Mouse (Mus musculus) gastrocnemius, postnatal 36 days (tissue): ENCODE results near the gene Tcf15. TPM values are rescaled to one million over a fixed set of nuclear protein-coding genes. Genes with fewer than 3 reads are reported as not detected.
A peak's percentile ranks its signal among the peaks of the same experiment; 100 is the strongest.

Experiments used
- DNase-seq, 2 experiments: peaks; one replicate each; pipeline ENCODE4 v3.0.0; 2022
- intact Hi-C: fragments of 180-260 bp; cut with DNase I; formaldehyde crosslinking; loops from one replicate; pipeline ENCODE4 v1.15.1; 2025
- long read RNA-seq, 2 experiments: library from polyadenylated mRNA; stranded (forward); transcript quantifications; one replicate each; pipeline ENCODE4 v2.0.0; 2021
- total RNA-seq, 2 experiments: library from RNA; stranded (reverse); gene quantifications; 2 replicates each; pipeline ENCODE4 v1.2.3; 2021

Tcf15 gene
- total RNA-seq, result 10 to 100 TPM; 15.7 to 17.4 TPM
- long read RNA-seq, experiment 1, transcript Tcf15-201 (2 exons, 980 nt), result major isoform, 53 of 57 reads
- long read RNA-seq, experiment 1, partial matches to known transcripts, result 3 of 57 reads
- long read RNA-seq, experiment 1, other reads (novel, unspliced or antisense), result 1 of 57 reads
- long read RNA-seq, experiment 2, transcript Tcf15-201 (2 exons, 980 nt), result major isoform, 41 of 48 reads
- long read RNA-seq, experiment 2, partial matches to known transcripts, result 7 of 48 reads
- long read RNA-seq, experiment 2, other reads (novel, unspliced or antisense), result 0 of 48 reads

DNA sequence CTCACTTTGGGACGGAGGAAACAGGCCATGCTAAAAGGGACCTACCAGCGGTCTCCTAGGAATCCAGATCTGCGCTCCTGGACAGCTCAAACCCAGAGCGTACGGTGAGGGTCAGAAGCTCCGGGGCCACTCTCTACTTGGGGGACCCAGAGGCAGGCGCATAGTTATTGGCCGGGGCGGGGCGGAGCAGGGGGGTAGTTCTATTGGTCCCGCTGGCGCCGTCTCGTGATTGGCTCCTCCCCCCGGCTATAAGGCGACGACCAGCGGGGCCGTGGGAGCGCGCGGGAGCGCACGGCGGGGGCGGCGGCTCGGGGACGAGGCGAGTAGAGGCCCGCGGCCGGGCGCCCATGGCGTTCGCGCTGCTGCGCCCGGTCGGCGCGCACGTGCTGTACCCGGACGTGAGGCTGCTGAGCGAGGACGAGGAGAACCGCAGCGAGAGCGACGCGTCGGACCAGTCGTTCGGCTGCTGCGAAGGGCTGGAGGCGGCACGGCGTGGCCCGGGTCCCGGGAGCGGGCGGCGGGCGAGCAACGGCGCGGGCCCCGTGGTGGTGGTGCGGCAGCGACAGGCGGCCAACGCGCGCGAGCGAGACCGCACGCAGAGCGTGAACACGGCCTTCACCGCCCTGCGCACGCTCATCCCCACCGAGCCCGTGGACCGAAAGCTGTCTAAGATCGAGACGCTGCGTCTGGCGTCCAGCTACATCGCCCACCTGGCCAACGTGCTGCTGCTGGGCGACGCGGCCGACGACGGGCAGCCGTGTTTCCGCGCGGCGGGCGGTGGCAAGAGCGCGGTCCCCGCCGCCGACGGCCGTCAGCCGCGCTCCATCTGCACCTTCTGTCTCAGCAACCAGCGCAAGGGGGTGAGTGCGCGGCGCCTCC lies at the start of gene Tcf15:
TSS of gene Tcf15 (plus strand) at position 283 of the 879 bp plus-strand sequence.
- intact Hi-C loops, result loop anchor here (5.0 kb wide), 1 partner anchor 49 kb away; no protein-coding TSS in a partner anchor
- peak; percentile 62 to 77 for DNase-seq

DNA sequence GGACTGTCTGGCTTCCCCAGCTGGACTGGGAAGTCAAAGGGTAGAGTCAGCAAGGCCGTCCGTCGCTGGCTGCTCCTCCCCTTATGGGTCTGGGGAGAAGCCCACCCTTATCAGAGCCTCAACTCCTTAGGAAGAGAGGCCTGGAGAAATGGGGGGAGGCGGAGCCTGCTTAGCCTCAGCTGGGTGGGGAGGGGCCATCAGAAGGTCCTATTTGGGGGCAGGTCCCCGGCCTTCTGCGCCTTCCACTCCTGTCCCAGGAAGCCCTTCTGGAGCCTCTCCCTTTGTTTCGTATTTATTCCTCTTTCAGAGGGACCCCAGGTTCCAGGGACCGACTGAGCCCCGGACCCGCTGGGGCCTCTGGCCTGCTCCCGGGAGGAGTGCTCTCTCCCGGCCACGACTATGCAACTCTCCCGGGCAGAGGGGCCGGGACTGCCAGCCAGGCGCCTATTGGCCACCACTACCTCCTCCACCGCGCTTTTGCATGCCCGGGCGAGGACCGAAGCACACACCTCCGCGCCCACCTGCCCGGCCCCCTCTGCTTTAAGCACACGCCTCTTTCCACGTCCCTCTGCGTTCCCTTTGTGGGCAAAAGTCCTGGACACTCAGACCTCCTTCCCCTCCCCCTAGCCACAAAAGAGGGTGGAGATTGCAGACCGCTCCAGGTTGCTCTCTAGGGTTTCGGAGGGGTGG lies 48.4 kb upstream of the Tcf15 start:
- no peak for DNase-seq
- intact Hi-C loops, result no loop called here

DNA sequence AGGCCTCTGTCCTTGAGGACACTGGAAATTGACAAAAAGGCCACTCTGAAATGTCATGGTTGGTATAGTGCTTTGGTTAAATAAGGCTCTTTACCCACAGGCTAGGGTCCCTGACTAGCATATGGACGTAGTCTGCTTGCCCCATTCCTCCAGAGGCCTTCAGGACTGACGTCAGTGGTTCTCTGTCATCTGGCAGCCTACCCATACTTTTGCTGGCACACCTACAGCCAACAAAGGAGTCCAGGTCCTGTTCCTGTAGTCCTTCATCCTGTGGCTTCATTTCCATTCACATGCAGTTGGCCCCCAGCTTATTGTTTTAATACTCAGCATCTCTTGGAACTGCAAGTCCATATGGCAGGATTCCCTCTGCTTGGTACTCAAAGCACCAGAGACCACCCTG lies 46.4 kb upstream of the Tcf15 start:
- intact Hi-C loops, result no loop called here
- DNase-seq, result no peak

DNA sequence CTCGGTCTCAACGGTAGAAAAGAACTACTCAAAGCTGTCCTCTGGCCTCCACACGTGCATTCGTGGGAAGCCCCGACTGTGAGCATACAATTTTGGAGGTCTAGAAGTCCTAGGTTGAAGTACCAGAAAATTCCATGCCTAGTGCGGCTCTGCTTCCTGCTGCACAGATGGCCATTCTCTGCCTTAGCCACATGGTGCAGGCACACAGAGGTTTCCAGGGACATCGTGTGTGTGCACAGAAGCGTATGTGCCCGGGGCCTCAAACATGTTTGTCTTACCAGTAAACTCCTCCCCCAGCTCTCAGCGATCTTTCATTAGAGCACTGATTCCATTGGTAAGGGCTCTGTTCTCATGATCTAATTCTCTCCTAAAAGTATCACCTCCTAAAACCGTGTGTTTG lies 45.4 kb upstream of the Tcf15 start:
- intact Hi-C loops, result no loop called here
- no peak for DNase-seq

DNA sequence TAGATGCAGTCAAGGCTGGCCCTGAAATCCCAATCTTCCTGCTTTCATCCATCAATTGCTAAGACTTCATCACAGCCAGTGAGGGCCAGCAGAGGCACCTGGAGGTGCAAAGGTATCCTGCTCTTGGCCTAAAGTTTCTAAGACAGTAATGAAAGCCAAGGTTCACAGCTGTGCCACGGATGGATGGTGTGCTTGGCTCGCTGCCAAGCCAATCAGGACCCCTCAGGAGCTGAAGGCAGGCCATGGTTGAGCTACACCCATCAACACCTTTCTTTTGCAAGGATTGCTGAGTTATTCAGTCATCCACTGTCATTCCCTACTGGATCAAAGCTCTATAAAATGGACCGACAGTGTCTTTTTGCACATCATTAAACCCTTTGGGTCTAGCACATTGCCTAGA lies 43.8 kb upstream of the Tcf15 start:
- intact Hi-C loops, result no loop called here
- DNase-seq, result no peak

DNA sequence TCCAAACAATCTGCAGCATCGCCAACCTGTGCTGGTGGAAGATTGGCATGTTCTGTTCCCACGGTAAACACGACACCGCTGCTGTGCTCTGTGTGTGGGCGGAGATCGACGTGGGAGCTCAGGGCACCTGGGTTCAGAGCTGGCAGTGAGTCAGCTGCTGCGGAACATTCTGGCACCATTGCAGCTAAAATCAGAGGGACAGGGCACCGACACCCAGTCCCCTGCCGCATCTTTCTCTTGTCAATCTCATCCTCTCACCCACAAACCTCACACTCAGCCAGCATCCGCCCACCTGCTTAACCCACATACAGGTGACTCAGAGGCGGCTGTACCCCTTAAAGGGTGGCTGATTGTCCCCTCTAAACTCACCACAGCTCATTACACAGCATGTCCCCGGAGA lies 41.6 kb upstream of the Tcf15 start:
- intact Hi-C loops, result no loop called here
- DNase-seq, result no peak

DNA sequence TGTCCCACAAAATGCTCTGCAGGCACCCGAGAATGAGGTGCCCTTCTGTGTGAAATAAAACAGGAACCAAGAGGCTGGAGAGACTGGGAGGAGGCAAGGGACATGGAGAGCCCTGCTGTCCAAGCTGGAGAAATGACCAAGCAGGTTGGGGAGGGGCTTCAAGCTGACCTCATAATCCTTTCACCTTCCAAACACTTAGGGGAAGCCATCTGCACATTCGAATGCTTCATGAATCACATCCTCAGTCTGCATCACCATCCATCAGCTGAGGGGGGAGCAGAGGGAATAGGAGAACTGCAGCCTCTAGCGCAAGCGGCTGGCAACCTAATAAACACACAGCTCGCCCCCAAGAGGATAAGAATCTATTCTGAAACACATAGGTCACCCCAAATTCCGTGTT lies 41.0 kb upstream of the Tcf15 start:
- DNase-seq, result no peak

DNA sequence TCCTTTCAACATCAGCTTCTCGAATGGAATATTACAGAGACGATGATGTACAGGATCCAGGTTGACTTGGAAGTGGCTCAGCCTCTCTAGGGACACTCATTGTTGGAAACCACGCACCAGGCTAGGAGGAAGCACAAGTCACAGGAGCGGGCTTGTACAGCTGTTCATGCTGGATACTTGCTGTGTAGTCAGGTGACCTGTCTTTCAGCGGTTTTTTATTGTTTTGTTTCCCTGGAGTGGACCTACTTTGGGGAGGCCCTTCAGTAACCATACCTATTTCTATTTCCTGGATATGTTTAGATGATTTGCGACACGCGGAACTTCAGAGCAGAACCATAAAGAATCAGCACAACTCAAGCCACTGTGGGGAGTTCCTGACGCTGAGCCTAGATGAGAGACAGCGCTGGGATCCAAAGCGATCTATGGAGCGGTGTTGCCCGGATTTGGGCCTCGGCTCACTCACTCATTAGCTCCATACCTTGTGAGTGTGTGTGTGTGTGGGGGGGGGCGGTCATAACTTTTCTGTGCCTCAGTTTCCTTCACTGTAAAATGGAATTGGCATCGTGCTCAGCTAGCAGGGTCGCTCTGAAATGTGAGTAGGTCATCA lies 38.5 kb upstream of the Tcf15 start:
- intact Hi-C loops, result loop anchor here (2.0 kb wide), 1 partner anchor 16 kb away; no protein-coding TSS in a partner anchor
- no peak for DNase-seq

More for the DNA sequence above, 41.0 kb upstream of the Tcf15 start:
- intact Hi-C loops, result no loop called here

DNA sequence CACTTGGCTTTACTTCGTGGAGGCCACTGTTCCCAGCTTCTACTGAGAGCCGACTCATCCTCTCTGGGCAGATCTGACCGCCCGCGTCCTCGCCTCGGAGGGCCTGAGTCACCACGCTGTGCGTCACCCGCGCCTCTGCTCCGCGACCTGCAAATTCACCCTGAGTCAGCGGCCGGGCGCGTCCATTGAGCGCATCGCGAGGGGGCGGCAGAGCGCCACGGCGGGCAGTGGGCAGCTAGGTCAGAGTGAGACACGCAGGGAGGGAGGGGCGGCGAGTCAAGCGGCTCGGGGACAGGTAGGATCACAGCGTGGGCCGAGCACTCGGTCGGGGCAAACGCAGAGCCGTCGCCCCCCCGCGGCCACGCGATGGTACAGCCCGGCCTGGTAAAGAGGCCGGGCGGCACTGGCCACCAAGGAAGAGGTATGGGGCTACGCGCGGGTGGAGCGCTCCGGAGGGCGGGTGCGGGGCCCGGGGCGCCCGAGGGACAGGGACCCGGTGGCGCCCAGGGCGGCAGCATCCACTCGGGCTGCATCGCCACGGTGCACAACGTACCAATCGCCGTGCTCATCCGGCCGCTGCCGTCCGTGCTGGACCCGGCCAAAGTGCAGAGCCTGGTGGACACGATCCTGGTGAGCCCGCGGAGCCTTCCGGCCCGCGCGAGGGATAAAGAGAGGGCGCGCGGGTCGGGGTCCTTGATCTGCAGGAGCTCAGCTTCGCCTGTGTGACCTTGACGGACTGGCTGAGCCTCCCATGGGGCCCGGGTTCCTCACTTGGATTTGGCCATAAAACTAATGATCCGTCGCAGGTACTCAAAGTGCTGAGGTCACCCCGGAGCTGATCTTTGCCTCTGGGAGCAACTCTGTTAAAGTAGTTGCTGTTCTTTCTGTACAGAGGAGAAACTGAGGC lies 37.8 kb upstream of the Tcf15 start, which contains the start of gene Srxn1:
TSS of gene Srxn1 (plus strand) at position 199 of the 907 bp plus-strand sequence.
- intact Hi-C loops, result loop anchor here (2.0 kb wide), 1 partner anchor 17 kb away; no protein-coding TSS in a partner anchor
- peak; percentile 87 for DNase-seq

DNA sequence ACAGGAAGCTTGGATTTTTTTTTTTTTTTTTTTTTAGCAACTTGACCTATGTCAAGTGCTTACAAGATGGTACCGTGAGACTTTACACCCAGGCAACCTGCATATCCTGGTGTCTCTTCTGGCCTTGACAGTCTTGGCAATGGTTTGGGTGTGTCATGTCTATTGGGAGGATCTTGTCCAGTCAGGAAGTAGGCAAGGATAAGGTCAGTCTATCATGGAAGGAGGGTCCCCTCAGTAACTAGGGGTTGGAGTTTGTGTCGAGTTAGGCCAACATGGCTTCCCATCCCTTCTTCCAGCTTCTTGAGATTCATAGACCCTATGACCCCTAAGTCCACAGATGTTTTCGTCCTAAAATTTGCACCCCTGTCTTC lies 37.2 kb upstream of the Tcf15 start:
- no peak for DNase-seq
- intact Hi-C loops, result no loop called here

DNA sequence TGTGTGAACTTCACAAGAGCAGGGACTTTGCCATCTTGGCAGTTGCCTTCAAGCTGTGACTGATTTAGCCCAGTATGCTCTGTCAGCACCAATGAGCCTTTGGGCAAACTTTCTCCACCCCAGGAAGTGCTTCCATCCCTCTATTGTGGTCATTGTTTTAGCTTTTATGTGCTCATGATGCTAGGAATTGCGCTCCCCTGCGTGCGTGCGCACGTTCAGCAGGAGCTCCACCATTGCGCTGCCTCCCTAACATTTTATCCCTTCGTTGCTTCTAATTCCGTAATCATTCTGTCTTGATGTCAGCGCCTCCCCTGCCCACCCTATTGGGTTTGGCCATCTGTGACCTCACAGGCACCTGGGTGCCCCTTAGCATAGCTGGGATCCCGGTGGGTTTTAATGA lies 36.8 kb upstream of the Tcf15 start:
- DNase-seq, result no peak
- intact Hi-C loops, result no loop called here

DNA sequence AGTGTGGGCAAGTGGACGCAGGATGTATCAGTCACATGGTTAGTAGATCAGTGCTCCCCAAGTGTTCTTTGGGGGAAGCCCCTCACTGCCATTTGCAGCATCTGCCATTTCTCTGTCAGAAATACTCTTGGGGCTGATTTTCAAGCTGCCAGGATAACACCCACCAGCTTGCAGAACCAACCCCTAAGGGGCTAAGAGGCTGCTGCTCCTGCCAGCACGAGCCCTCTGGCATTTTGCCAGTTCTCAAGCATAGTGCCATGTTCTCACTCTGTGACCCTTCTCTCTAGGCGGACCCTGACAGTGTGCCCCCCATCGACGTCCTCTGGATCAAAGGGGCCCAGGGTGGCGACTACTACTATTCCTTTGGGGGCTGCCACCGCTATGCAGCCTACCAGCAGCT lies 34.7 kb upstream of the Tcf15 start:
- DNase-seq, result no peak
- intact Hi-C loops, result no loop called here

DNA sequence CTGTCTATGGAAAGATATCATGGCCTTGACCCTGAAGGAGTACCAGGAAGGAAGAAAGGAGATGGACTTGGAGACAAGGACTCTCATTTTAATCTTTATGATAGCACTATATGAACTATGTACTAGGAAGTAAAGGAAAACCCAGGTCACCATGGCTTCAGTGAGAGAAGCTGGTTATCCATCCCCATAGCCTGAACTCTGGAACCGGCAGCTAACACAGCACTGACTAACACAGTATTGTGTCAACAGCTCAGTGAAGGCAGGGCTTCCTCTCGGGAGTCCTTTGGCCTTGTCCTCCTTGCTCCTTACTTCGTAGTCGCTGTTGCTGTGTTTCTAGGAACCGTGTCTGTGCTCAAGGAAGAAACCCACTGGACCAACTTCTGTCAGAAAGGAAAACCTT lies 34.0 kb upstream of the Tcf15 start:
- intact Hi-C loops, result no loop called here
- no peak for DNase-seq

DNA sequence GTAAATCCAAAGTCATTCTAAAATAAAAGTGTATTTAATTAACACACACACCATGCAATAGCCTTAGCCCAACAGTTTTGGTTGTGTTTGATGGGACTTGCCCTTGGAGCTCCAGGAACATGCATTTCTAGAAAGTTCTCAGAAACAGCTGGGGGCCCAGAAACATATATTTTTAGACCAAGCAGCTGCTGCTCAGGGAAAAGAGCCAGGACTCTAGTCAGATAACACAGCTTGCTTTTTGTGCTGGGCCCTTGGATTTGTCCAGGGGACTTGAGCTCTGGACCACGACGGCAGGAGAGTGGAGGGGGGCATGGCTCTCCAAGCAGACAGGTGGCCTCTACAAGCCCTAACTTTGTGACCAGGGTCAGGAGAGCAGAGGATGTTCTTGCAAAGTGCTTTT lies 32.0 kb upstream of the Tcf15 start:
- DNase-seq, result no peak
- intact Hi-C loops, result loop anchor here (5.0 kb wide), 1 partner anchor 256 kb away; no protein-coding TSS in a partner anchor

DNA sequence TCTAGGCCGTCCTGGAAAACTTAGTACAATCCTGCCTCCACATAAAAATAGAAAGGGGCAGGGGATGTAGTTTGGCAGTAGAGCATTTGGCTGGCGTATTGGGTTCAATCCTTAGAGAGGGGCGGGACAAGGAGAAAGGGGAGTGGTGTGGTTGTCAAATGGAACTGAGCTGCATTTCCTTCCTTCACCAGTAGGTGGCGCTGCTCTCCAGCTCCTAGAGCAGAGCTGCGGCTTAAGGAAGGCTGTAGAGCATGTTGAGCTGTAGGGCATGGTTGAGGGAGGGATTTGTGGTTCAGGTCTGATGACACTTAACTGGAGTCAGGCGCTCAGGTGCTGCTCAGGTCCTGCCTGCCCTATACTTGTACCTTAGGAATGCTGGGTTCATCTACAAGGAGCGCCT lies 31.4 kb upstream of the Tcf15 start:
- DNase-seq, result peak; percentile 86 to 87

DNA sequence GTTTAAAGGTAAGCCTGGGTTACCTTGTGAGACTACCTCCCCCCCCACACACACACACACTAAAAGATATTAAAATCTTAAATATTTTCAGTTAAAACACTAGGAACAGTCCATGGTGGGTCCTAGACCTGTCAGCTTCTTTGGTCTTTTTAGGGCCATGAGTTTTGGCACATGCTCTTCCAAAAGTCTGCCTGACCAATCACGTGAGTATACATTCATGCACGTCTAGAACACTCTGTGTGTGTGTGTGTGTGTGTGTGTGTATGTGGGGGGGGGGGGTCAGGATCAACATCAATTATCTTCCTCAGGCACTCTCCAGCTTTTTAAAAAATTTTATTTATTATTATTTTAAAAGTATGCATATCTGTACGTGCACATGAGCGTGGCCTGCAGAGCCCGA lies 30.9 kb upstream of the Tcf15 start:
- intact Hi-C loops, result loop anchor here (1.0 to 5.0 kb wide), 2 partner anchors 85 to 255 kb away; no protein-coding TSS in a partner anchor
- no peak for DNase-seq

More for the DNA sequence above, 31.4 kb upstream of the Tcf15 start:
- intact Hi-C loops, result loop anchor here (1.0 to 5.0 kb wide), 2 partner anchors 85 to 255 kb away; no protein-coding TSS in a partner anchor

DNA sequence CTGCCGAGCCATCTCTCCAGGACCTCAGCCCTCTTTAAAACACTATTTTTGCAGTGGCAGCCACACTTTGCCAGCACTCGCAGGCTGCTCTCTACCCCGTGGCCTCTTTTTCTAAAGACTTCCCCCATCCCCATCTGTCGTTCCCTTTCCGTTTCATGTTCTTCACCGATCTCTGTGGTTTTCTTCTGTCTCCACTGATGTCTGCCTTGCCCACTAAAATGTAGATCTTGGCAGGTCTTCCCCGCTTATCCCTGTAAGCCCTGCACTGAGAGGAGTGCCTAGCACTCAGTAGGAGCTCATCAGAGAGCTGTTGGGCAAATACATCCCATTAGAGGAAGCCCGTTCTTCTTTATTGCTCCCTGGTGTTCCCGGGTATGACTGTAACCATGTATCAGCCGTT lies 30.4 kb upstream of the Tcf15 start:
- intact Hi-C loops, result loop anchor here (1.0 to 5.0 kb wide), 2 partner anchors 84 to 254 kb away; no protein-coding TSS in a partner anchor
- no peak for DNase-seq

DNA sequence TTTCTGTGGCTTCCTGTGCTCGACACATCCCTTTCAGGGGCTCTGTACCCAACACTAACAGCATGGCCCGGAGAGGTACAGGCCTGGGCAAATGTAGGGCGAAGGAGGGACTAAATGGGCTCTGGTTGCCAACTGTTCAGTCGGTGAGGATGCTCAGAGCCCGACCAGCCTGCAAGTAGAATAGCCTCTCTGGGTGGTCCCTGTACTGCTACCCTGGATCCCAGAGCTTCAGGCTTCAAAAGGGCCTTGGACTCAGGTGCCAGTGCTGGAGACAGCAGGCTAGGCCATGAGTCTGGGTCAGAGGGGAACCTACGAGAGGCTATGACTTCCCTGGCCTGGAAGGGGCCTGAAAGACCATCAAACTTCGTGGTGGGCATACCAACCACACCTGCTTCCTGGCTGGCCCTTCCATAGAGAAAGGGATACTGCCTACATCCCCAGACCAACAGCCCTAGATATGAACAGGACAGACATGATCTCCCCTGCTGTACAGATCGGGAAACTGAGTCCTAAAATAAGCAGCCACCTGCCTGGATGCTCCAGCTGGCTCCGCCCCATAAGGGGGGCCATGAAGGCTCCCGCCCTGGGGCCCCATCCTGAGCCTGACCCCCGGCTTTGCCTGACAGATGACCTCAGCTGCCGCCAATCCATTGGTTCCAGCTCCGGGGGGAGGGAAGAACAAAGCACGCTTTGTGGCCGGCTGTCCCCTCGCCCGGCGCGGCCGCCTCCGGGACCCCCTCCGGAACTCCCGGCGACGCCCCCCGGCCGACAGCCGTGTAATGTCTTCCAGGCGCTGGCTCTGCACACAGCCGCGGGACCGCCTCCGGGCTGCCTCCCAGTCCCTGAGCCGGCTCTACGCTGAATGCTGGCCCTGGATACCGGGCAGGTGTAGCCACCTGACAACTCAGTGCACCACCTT lies 29.0 kb upstream of the Tcf15 start:
- DNase-seq, result no peak
- intact Hi-C loops, result loop anchor here (5.0 kb wide), 1 partner anchor 253 kb away; no protein-coding TSS in a partner anchor
